Mouse (Mus musculus) G1E (cell line): Measurements from ENCODE around the gene Ppp1r2.

Experiments
- CTCF ChIP-seq: IDR thresholded peaks from 2 replicates; pipeline ENCODE4 v1.5.1; 2012; ENCODE audit warnings: low read depth, low read length, inconsistent platforms, mixed read lengths
- GATA1 ChIP-seq: IDR thresholded peaks from 2 replicates; pipeline ENCODE4 v1.6.1; 2012; ENCODE audit warnings: borderline replicate concordance, low read length, inconsistent platforms, mixed read lengths
- POLR2AphosphoS5 ChIP-seq: IDR thresholded peaks from 2 replicates; pipeline ENCODE4 v1.6.1; 2012; ENCODE audit warnings: low read depth, low read length, inconsistent platforms; ENCODE audit not compliant: insufficient replicate concordance

GRCm38 (mm10) chr16:31256151-31256550 lies 18.9 kb downstream of the Ppp1r2 start:
- TF ChIP-seq CTCF (no peak), GATA1 (no peak), POLR2AphosphoS5 (no peak)
